Mouse (Mus musculus): ENCODE measurements at regions not wholly inside any gene's neighbourhood (a gene's known extent, or its start where the extent isn't known, plus 50 kb on each side); places are given as distances from the start of the nearest gene placed in this dataset.

DNA sequence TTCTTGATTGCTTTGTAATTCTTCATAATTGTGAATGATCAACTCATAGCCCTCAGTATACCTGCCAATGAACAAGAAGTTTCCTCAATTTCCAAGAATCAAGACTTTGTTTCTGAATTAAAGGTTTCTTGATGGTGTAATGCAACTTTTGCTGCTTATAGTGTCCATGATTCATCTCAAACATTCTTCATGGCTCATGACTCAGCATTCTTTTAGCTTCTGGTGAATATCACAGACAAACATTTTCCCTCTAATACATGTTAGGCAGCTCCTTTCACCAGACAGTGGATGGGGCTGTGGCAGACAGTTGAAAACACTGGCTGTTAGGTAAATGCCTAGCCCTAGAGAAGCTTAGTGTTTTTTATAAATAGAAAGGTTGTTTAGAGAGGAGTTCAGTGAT, 686.5 kb upstream of the Igfbp3 start:
- no peak overlapping the region for H3K27ac ChIP-seq (replicated peaks)
- DNase-seq (ENCODE audit: low spot score) (no peak), ATAC-seq (ENCODE audit: low FRiP score, low TSS enrichment) (no peak)
- no peaks in the 10 kb centered on the region for H3K36me3 ChIP-seq (ENCODE audit: control insufficient read depth, insufficient read depth, low read length)
- H3K9me3 ChIP-seq (ENCODE audit: control insufficient read depth, low read length) = no peaks in the 10 kb centered on the region
- TF ChIP-seq CTCF (IDR thresholded peaks at IDR 0.05; ENCODE audit: low read depth) = no peak
- H3K4me2 ChIP-seq (replicated peaks; ENCODE audit: low read depth) = no peak overlapping the region
- no peak overlapping the region for H3K9ac ChIP-seq (ENCODE audit: low read length)
- no peaks in the 10 kb centered on the region for H3K4me1 ChIP-seq (replicated peaks; ENCODE audit: control insufficient read depth, insufficient read depth)
- H3K27me3 ChIP-seq (ENCODE audit: control insufficient read depth, insufficient read depth, low read length) = no peaks in the 10 kb centered on the region
- no peak overlapping the region for H3K4me3 ChIP-seq (ENCODE audit: low read depth, low read length)

DNA sequence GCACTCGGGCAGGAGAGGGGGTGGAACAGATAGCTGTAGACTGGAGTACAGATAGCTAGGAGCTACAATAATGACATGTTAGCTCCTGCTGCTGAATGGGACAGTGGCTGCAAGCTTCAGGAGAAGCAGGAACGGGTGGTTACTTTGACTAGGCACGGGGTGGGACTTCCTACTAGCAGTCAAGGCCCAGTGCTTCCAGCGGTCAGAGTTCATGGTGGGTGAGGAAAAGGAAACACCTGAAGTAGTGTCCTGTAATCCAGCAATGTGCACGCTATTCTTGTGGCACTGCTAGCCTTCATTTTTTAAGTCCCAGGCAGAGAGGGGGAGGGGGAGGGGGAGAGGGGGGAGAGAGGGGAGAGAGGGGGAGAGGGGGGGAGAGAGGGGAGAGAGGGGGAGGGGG, 684.5 kb upstream of the Igfbp3 start:
- DNase-seq (ENCODE audit: low spot score) (no peak), ATAC-seq (ENCODE audit: low FRiP score, low TSS enrichment) (no peak)
- H3K36me3 ChIP-seq (ENCODE audit: control insufficient read depth, insufficient read depth, low read length) = no peaks in the 10 kb centered on the region
- H3K4me2 ChIP-seq (replicated peaks; ENCODE audit: low read depth) = no peak overlapping the region
- H3K9ac ChIP-seq (ENCODE audit: low read length) = no peak overlapping the region
- no peak overlapping the region for H3K4me3 ChIP-seq (ENCODE audit: low read depth, low read length)
- no peaks in the 10 kb centered on the region for H3K4me1 ChIP-seq (replicated peaks; ENCODE audit: control insufficient read depth, insufficient read depth)
- TF ChIP-seq CTCF (IDR thresholded peaks at IDR 0.05; ENCODE audit: low read depth) (no peak), EP300 (optimal IDR thresholded peaks at IDR 0.05) (no peak)
- no peaks in the 10 kb centered on the region for H3K27me3 ChIP-seq (ENCODE audit: control insufficient read depth, insufficient read depth, low read length)
- H3K27ac ChIP-seq (replicated peaks) = no peak overlapping the region
- WGBS = 44% methylated on average over 5 of the region's 5 CpGs
- H3K9me3 ChIP-seq (ENCODE audit: control insufficient read depth, low read length) = no peaks in the 10 kb centered on the region

DNA sequence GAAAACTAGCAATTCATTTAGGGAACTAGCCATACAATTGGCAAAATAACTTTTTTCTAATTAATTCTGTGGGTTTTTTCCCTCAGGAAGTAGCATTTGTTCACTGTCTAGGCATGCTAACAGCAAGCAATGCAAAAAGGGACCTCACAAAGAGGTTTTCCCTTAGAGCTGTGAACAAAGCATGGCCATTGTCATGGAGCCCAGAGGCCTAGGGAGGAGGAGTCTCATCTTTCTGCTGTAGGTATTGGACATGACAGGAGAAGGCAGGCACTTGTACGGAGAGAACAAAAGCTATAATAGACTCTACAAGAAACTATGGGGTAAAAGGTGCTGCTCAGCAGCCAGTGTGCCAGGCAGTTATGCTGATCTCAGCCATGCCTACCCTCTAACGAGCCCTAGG, 666.8 kb upstream of the Igfbp3 start:
- 56% methylated on average over 2 of the region's 2 CpGs for WGBS
- ATAC-seq (ENCODE audit: low FRiP score, low TSS enrichment) = no peak
- no peak for DNase-seq (ENCODE audit: low spot score)
- Histone ChIP-seq H3K4me1 (replicated peaks; ENCODE audit: control insufficient read depth, insufficient read depth) (no peaks in the 10 kb centered on the region), H3K36me3 (ENCODE audit: control insufficient read depth, insufficient read depth, low read length) (no peaks in the 10 kb centered on the region), H3K27ac (replicated peaks) (no peak overlapping the region), H3K4me3 (ENCODE audit: low read depth, low read length) (no peak overlapping the region), H3K9ac (ENCODE audit: low read length) (no peak overlapping the region), H3K9me3 (ENCODE audit: control insufficient read depth, low read length) (no peaks in the 10 kb centered on the region), H3K4me2 (replicated peaks; ENCODE audit: low read depth) (no peak overlapping the region), H3K27me3 (ENCODE audit: control insufficient read depth, insufficient read depth, low read length) (no peaks in the 10 kb centered on the region)
- TF ChIP-seq EP300 (optimal IDR thresholded peaks at IDR 0.05) = no peak
- no peak for TF ChIP-seq CTCF (IDR thresholded peaks at IDR 0.05; ENCODE audit: low read depth)

DNA sequence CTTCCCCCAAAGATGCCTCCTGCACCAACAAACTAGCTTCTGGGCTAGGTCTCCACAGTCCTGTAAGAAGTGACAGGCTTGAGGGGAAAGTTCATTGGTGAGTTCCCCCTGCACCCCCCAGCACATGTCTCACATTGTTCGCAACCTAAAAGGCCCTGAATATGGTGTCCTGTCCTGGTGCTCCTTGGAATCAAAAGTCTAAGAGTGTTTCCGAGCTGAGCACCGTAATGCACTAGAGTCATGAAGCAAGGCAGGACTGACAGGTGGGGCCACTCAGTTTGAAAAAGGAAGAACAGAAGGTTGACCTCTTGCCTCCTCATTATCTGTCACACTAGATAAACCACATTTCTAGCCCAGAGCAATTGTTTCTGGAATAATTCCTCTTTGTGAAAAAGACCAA, 650.4 kb upstream of the Igfbp3 start:
- H3K4me2 ChIP-seq (replicated peaks; ENCODE audit: low read depth) = no peak overlapping the region
- H3K4me3 ChIP-seq (ENCODE audit: low read depth, low read length) = no peak overlapping the region
- H3K27ac ChIP-seq (replicated peaks) = no peak overlapping the region
- H3K36me3 ChIP-seq (ENCODE audit: control insufficient read depth, insufficient read depth, low read length) = no peaks in the 10 kb centered on the region
- H3K4me1 ChIP-seq (replicated peaks; ENCODE audit: control insufficient read depth, insufficient read depth) = no peaks in the 10 kb centered on the region
- no peak for ATAC-seq (ENCODE audit: low FRiP score, low TSS enrichment)
- no peaks in the 10 kb centered on the region for H3K27me3 ChIP-seq (ENCODE audit: control insufficient read depth, insufficient read depth, low read length)
- H3K9ac ChIP-seq (ENCODE audit: low read length) = no peak overlapping the region
- no peaks in the 10 kb centered on the region for H3K9me3 ChIP-seq (ENCODE audit: control insufficient read depth, low read length)
- 57% methylated on average over 3 of the region's 3 CpGs for WGBS
- no peak for DNase-seq (ENCODE audit: low spot score)
- no peak for TF ChIP-seq CTCF (IDR thresholded peaks at IDR 0.05; ENCODE audit: low read depth)
- no peak for TF ChIP-seq EP300 (optimal IDR thresholded peaks at IDR 0.05)

DNA sequence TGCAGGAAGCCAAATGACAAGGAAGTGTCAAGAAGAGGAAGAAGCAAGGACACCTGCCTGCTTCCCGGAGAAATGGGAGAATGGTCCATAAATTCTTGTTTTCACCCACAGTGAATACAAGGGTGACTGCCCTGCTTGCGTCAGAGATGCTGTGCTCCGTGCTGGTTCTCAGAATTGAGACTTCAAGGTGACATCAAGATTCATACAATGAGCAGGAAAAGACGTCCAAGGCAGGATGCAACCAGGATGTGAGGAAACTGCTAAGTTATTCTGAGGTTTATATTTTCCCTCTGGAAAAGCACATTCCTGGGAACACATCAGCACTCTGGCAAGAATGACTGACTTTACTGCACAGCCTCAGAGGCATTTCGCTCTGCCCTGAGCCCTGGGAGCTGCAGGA, 650.0 kb upstream of the Igfbp3 start:
- Histone ChIP-seq H3K27me3 (ENCODE audit: control insufficient read depth, insufficient read depth, low read length) (no peaks in the 10 kb centered on the region), H3K4me1 (replicated peaks; ENCODE audit: control insufficient read depth, insufficient read depth) (no peaks in the 10 kb centered on the region), H3K9me3 (ENCODE audit: control insufficient read depth, low read length) (no peaks in the 10 kb centered on the region), H3K9ac (ENCODE audit: low read length) (no peak overlapping the region), H3K4me3 (ENCODE audit: low read depth, low read length) (no peak overlapping the region), H3K36me3 (ENCODE audit: control insufficient read depth, insufficient read depth, low read length) (no peaks in the 10 kb centered on the region), H3K4me2 (replicated peaks; ENCODE audit: low read depth) (no peak overlapping the region), H3K27ac (replicated peaks) (no peak overlapping the region)
- ATAC-seq (ENCODE audit: low FRiP score, low TSS enrichment) (no peak), DNase-seq (ENCODE audit: low spot score) (no peak)
- TF ChIP-seq EP300 (optimal IDR thresholded peaks at IDR 0.05) (no peak), CTCF (IDR thresholded peaks at IDR 0.05; ENCODE audit: low read depth) (no peak)
- 59% methylated on average over 5 of the region's 5 CpGs for WGBS

DNA sequence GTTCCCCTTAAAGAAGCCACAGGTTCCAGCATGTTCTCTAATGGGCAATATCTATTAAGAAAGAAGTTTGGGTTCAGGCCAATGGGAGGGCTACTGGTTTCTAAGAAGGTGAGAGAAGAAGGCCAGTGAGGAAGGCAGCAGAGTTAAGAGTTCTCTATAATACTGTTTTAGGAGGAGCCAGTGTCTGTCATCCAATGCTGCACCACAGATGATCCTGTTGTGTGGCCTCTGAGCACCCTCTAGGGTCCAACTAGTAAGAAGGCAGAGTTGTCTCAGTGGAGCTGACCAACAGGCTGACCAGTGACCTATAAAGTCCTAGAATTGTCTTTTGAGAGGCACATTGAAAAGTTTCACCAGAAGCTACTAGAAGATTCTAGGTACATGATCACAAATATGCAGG, 648.8 kb upstream of the Igfbp3 start:
- H3K9me3 ChIP-seq (ENCODE audit: control insufficient read depth, low read length) = no peaks in the 10 kb centered on the region
- no peak overlapping the region for H3K27ac ChIP-seq (replicated peaks)
- no peak overlapping the region for H3K4me3 ChIP-seq (ENCODE audit: low read depth, low read length)
- no peak for DNase-seq (ENCODE audit: low spot score)
- no peaks in the 10 kb centered on the region for H3K36me3 ChIP-seq (ENCODE audit: control insufficient read depth, insufficient read depth, low read length)
- H3K27me3 ChIP-seq (ENCODE audit: control insufficient read depth, insufficient read depth, low read length) = no peaks in the 10 kb centered on the region
- H3K9ac ChIP-seq (ENCODE audit: low read length) = no peak overlapping the region
- H3K4me2 ChIP-seq (replicated peaks; ENCODE audit: low read depth) = no peak overlapping the region
- TF ChIP-seq CTCF (IDR thresholded peaks at IDR 0.05; ENCODE audit: low read depth) = peak; percentile 57
- TF ChIP-seq EP300 (optimal IDR thresholded peaks at IDR 0.05) = no peak
- H3K4me1 ChIP-seq (replicated peaks; ENCODE audit: control insufficient read depth, insufficient read depth) = no peaks in the 10 kb centered on the region
- ATAC-seq (ENCODE audit: low FRiP score, low TSS enrichment) = no peak
